Mouse (Mus musculus) cerebellum, postnatal 25 days (tissue): ENCODE measurements around the gene Med8.

Source experiments
- DNase-seq, 2 experiments: peaks; one replicate each; pipeline ENCODE4 v3.0.0; 2021; ENCODE audit warnings: mixed read lengths in 2 of 2

Med8 gene

DNA sequence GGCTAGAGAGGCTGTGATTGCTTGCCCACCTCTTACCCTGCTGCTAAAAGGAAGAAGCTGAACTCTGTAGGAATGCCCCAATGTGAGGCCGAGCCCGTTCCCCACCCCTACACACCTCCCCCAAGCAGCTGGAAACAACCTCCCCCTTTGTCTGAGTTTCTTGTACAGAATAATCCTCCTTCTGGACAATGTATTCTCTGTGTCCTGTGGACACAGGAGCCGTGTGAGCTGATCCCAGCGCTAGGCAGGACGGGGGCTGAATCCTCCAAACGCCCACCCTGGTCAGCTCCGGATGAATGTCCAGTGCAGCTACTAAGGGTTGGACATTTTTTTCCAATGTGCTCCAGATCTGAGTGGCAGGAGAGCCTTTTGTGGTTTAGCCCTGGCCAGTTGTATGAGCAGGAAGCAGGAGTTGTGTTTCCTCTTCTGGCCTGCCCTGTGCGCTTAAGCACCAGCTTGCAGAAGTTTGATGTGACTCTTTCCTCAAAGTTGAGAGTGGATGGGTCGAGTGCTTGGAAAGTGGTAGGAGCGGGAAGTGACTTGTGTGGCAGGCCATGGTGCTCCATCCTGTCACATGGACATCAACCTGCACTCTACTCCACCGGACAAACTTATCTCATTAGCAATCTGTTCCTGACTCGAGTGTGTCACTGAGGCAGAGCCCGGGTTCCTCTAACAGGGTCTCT is 8.1 kb downstream of the Med8 start:
- DNase-seq = no peak

- no peak for DNase-seq
These were observed 12.2 kb downstream of the Med8 start for GRCm38 (mm10) chr4:118421384-118421783.

- DNase-seq = no peak
These were observed 15.5 kb downstream of the Med8 start for GRCm38 (mm10) chr4:118424541-118425160.

GRCm38 (mm10) chr4:118425374-118425773 is 16.2 kb downstream of the Med8 start:
- no peak for DNase-seq

DNA sequence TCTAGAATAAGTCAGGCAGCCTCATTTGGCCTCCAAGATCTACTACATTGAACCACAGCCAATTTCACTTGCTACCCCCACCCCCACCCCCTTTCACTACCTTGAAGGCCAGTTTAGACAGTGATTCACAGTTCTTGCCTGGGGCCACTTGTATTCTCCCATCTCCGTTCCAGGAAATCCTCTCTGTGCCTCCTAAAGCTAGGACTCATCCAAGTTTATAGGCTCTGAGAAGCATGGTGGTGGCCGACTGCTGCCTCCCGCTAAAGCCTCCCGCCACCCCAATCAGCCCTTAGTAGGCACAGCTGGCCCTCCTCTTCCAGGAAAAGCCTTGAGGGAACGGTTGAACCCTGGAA is 18.3 kb downstream of the Med8 start:
- DNase-seq = no peak

- peak; percentile 71 to 85 for DNase-seq
These were observed 18.8 kb downstream of the Med8 start, which contains the start of gene Elovl1 for GRCm38 (mm10) chr4:118427768-118428451. Gene Elovl1, plus strand, starts transcription at chr4:118428093.

GRCm38 (mm10) chr4:118428531-118429214 is 19.5 kb downstream of the Med8 start:
- no peak for DNase-seq

GRCm38 (mm10) chr4:118429215-118429895 is 20.2 kb downstream of the Med8 start:
- no peak for DNase-seq

GRCm38 (mm10) chr4:118432332-118432731 is 23.2 kb downstream of the Med8 start:
- DNase-seq = no peak

DNA sequence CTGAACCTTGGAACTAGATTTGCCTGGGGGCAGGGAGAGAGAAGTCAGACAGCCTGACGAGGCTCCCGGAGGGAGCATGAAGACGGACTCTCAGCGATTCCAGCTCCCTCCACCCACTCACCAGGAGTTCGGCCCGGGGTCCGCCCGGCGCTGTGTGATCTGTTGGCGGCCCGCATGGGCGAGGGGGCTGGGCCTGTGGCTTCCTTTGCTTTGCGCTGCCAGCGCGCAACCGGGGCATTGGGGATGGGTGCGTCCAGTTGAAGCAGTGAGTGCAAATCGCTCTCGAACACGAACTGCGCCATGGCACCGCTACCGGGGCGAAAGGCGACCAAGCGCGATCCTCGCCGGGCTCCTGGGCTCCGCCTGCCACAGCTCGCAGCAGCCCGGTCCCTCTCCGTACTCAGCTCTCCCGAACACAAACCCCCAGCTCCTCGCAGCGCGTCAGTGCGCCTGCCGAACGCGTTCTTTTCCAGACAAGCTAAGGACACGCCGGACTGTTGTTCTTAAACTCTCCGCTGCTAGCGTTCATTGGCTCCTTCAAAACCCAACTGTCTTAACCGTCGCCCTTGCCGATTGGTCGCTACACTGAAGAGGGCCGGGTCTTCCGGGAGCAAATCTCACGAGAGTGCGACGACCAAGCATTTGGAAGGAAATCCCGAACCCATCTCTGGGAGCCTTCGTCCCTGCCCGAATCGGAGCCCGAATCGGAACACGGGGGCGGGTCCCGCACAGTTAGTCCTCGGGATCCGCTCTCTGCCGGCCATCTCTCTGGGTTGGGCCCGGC is 27.9 kb downstream of the Med8 start, which contains the start of gene Cdc20:
Gene Cdc20 (minus strand): TSS at position 533 of the 784 bp plus-strand sequence.
- DNase-seq = peak; percentile 82 to 86

DNA sequence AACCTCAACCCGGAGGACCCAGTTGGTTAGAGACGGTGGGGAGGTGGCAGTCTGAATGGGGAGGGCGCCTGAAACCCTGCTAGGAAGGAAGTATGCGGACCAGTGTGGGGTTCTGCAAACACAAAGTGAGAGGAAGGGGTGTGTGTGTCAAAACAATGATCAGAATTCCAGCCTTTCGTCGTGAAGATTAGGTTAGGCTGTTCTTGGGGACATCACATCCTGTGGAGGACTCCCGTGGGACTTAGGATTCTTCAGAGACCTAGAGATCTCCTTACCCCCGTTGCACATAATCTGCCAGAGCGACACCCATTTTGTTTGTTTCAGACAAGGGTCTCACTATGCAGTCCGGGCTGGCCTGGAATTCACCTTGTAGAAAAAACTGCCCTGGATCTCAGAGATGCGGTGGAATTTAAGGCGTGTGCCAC is 28.7 kb downstream of the Med8 start:
- DNase-seq = peak in 1 of 2 experiments; percentile 15

DNA sequence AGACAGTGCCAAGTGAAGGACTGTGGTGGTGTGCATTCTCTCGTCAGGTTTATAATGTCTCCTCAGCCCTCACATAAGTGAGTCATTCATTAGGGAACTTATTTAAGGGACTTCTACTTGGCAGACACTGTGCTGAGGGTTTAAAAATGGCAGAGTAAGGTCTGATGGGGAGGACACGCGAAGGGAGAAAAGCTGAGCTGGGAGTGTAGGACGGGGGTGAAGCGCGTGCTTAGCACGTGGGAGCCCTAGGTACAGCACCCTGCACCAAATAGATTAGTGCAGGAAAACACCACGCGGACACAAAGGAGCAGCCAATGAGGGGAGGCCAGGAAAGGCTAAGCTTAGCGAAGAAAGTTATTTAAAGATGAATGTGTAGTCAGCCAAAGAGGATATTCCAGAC is 36.0 kb downstream of the Med8 start:
- DNase-seq = no peak

GRCm38 (mm10) chr4:118445781-118446414 is 36.8 kb downstream of the Med8 start:
- peak; percentile 22 to 32 for DNase-seq

GRCm38 (mm10) chr4:118446415-118447153 is 37.4 kb downstream of the Med8 start:
- no peak for DNase-seq

DNA sequence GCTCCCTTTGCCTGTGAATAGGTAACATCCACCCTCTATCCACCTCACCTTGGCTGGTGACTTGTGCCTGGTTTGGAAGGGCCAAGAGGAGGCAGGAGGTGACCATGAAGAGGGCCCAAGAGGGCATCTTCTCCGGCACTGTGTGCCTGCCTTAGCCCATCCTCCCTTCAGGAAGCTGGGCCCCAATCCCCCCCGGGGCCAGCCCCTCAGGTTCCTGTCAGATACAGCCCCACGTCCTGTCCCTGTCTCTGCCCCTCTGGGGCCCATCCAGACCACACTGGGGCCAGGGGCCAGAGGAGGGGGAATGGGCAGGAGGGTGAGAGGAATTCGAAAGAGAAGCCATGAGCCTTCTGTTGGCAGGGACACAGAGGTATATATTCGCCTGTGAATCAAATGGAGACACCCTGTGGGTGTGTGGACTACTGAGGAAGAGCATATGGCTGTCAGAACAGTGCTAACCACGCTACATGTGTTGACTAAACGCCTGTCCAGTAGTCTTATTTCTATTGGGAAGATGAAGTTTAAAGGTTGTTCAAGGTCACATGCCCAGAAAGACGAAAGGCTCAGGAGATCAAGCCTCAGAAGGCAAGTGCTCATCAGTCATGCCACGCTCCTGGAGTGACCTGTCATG is 48.3 kb downstream of the Med8 start, which contains the start of gene Mpl:
Gene Mpl (minus strand): TSS at position 169 of the 631 bp plus-strand sequence.
- DNase-seq = no peak

DNA sequence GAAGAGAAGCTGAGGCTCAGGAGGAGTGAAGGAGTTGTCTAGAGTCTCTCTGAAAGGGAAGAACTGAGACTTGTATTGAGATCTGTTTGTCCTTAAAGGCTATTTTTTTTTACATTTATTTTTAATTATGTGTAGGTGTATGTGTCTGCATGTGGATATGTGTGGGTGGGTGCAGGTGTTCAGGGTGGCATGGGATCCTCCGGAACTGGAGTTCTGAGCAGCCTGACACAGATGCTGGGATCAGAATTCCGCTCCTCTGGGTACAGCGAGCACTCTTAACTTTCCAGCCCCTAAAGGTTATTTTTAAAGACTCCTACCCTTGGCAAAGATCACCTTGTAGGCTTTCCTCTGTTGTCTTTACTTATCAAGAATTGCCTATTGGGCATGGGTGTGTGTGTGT is 55.8 kb downstream of the Med8 start:
- no peak for DNase-seq
